26 mouse cellular contexts compared by ENCODE assay signal in genomic region chr3:21496166-21496565, GRCm38 (mm10).
DNase-seq lines count a peak whose midpoint lies in the region; ATAC-seq and TF ChIP-seq lines count a peak whose summit lies in the region.
"Had no signal": no experiment of that assay in that cellular context is flagged by ENCODE, and none has a peak within 500 bp of the region (broad histone marks: within the 10 kb centered on the region; RNA-seq: fewer than 3 reads in every experiment).

No protein-coding gene starts in this region.

- peaks cover 16% of the 10 kb centered on the region; the same call in 1 of the 2 replicates for H3K4me1 ChIP-seq in liver, adult 2 months (ENCODE audit: control insufficient read depth, insufficient read depth, low read length)
- H3K4me1 ChIP-seq in liver, embryonic 11.5 days (replicated peaks; ENCODE audit: control insufficient read depth, insufficient read depth, low read length): no peaks in the 10 kb centered on the region
- H3K4me1 ChIP-seq in lung, postnatal 0 days (ENCODE audit: insufficient read depth, low read depth, low read length): no peaks in the 10 kb centered on the region
- H3K4me1 ChIP-seq in lung, adult 2 months (ENCODE audit: control insufficient read depth, insufficient read depth, low read length): peaks cover 8% of the 10 kb centered on the region
- peaks cover 10% of the 10 kb centered on the region for H3K4me1 ChIP-seq in cortical plate, adult 2 months (ENCODE audit: control insufficient read depth, insufficient read depth, low read length)

- H3K4me3 ChIP-seq in liver, adult 2 months (ENCODE audit: insufficient read depth, low read depth, low read length): no peak overlapping the region
- no peak overlapping the region for H3K4me3 ChIP-seq in liver, embryonic 11.5 days (ENCODE audit: low read depth, low read length)
- H3K4me3 ChIP-seq in lung, postnatal 0 days (ENCODE audit: low read depth, low read length): no peak overlapping the region
- H3K4me3 ChIP-seq in lung, adult 2 months (replicated peaks; ENCODE audit: extremely low read depth, low read depth, low read length): no peak overlapping the region
- no peak overlapping the region for H3K4me3 ChIP-seq in cortical plate, adult 2 months (ENCODE audit: insufficient read depth, low read length)
- H3K4me3 ChIP-seq: embryonic facial prominence, embryonic 10.5 days; embryonic facial prominence, embryonic 13.5 days; erythroblast, embryonic 14.5 days; forebrain, embryonic 10.5 days; forebrain, embryonic 13.5 days; heart, adult 2 months; heart, embryonic 15.5 days; hindbrain, embryonic 12.5 days; hindbrain, embryonic 15.5 days had no signal

- H3K9me3 ChIP-seq in liver, embryonic 11.5 days (ENCODE audit: control insufficient read depth, low read length): no peaks in the 10 kb centered on the region
- no peaks in the 10 kb centered on the region for H3K9me3 ChIP-seq in lung, postnatal 0 days (ENCODE audit: low read length)
- H3K9me3 ChIP-seq: embryonic facial prominence, embryonic 10.5 days; embryonic facial prominence, embryonic 13.5 days; forebrain, embryonic 10.5 days; forebrain, embryonic 13.5 days; heart, embryonic 15.5 days; hindbrain, embryonic 12.5 days; hindbrain, embryonic 15.5 days had no signal

- DNase-seq in liver, adult 2 months (ENCODE audit: extremely low read depth, low read depth, low spot score): peak; percentile 72
- DNase-seq in liver, embryonic 11.5 days (ENCODE audit: low spot score): no peak
- peak; percentile 43 for DNase-seq in lung, postnatal 0 days (ENCODE audit: low spot score)
- DNase-seq in lung, adult 2 months: no peak
- DNase-seq: adrenal gland, adult 2 months; adrenal gland, postnatal 14 days; cerebellum, adult 11 months; cerebellum, adult 2 months; cerebellum, adult 9-11 months; cerebellum, postnatal 25 days; embryo, embryonic 11 days; gastrocnemius, postnatal 10 days; gastrocnemius, postnatal 36 days; heart, adult 2 months had no signal

- no peak for ATAC-seq in liver, embryonic 11.5 days (replicated peaks; ENCODE audit: low FRiP score)
- peak; percentile 37; the same call in 1 of the 2 replicates for ATAC-seq in lung, postnatal 0 days
- no peak for ATAC-seq in CD4-positive, CD25-positive, alpha-beta regulatory T cell, adult 4 months
- ATAC-seq: forebrain, embryonic 13.5 days; forebrain, embryonic 16.5 days had no signal

- H3K27ac ChIP-seq in liver, adult 2 months (replicated peaks; ENCODE audit: insufficient read depth, low read depth, low read length): no peak overlapping the region
- no peak overlapping the region for H3K27ac ChIP-seq in liver, embryonic 11.5 days (ENCODE audit: low read depth, low read length)
- no peak overlapping the region for H3K27ac ChIP-seq in lung, postnatal 0 days (ENCODE audit: low read length)
- 0 out of 2 replicates have a peak overlapping the region, but pooled peaks have one; percentile 65 for H3K27ac ChIP-seq in cortical plate, adult 2 months (ENCODE audit: insufficient read depth, low read length)
- H3K27ac ChIP-seq: embryonic facial prominence, embryonic 13.5 days; forebrain, embryonic 13.5 days; heart, adult 2 months; heart, embryonic 15.5 days; hindbrain, embryonic 12.5 days; hindbrain, embryonic 15.5 days had no signal

- H3K9ac ChIP-seq in liver, adult 2 months (ENCODE audit: low read depth, low read length): no peak overlapping the region
- H3K9ac ChIP-seq in liver, embryonic 11.5 days (ENCODE audit: low read depth, low read length): no peak overlapping the region
- H3K9ac ChIP-seq in lung, postnatal 0 days (replicated peaks; ENCODE audit: low read depth): no peak overlapping the region
- H3K9ac ChIP-seq: embryonic facial prominence, embryonic 13.5 days; forebrain, embryonic 13.5 days; heart, embryonic 15.5 days; hindbrain, embryonic 12.5 days; hindbrain, embryonic 15.5 days had no signal

- no peak for TF ChIP-seq POLR2A in liver, adult 2 months (IDR thresholded peaks at IDR 0.05; ENCODE audit: extremely low read depth, insufficient read depth, low read length)
- TF ChIP-seq POLR2A in lung, adult 2 months (IDR thresholded peaks at IDR 0.05; ENCODE audit: borderline replicate concordance, extremely low read depth, low read depth, low read length): no peak
- no peak for TF ChIP-seq POLR2A in cortical plate, adult 2 months (IDR thresholded peaks at IDR 0.05; ENCODE audit: extremely low read depth, insufficient read depth, low read length)

- H3K27me3 ChIP-seq in liver, adult 2 months (ENCODE audit: control insufficient read depth, insufficient read depth, low read length): no peaks in the 10 kb centered on the region
- H3K27me3 ChIP-seq in liver, embryonic 11.5 days (replicated peaks; ENCODE audit: control insufficient read depth, insufficient read depth, low read length): no peaks in the 10 kb centered on the region
- no peaks in the 10 kb centered on the region for H3K27me3 ChIP-seq in lung, postnatal 0 days (replicated peaks; ENCODE audit: insufficient read depth, low read length)
- H3K27me3 ChIP-seq: embryonic facial prominence, embryonic 13.5 days; forebrain, embryonic 13.5 days; heart, embryonic 15.5 days; hindbrain, embryonic 12.5 days; hindbrain, embryonic 15.5 days had no signal

- no peak for TF ChIP-seq EP300 in lung, postnatal 0 days (IDR thresholded peaks at IDR 0.05)

- no peak overlapping the region for H3K4me2 ChIP-seq in liver, embryonic 11.5 days
- H3K4me2 ChIP-seq in lung, postnatal 0 days (replicated peaks; ENCODE audit: low read depth, low read length): no peak overlapping the region
- H3K4me2 ChIP-seq: embryonic facial prominence, embryonic 13.5 days; forebrain, embryonic 13.5 days; heart, embryonic 11.5 days; heart, embryonic 15.5 days; hindbrain, embryonic 12.5 days; hindbrain, embryonic 15.5 days had no signal

- TF ChIP-seq CTCF in liver, adult 2 months (IDR thresholded peaks at IDR 0.05; ENCODE audit: low read depth, low read length): no peak
- no peak for TF ChIP-seq CTCF in lung, postnatal 0 days (IDR thresholded peaks at IDR 0.05)
- TF ChIP-seq CTCF in lung, adult 2 months (IDR thresholded peaks at IDR 0.05; ENCODE audit: insufficient read depth, low read length): no peak
- no peak for TF ChIP-seq CTCF in cortical plate, adult 2 months (IDR thresholded peaks at IDR 0.05; ENCODE audit: extremely low read depth, insufficient read depth, low read length)

- no peaks in the 10 kb centered on the region for H3K79me2 ChIP-seq in liver, adult 2 months (ENCODE audit: control insufficient read depth, insufficient read depth, low read length)

- 43% methylated on average over 2 of the region's 2 CpGs for WGBS in liver, adult 2 months
- 89% methylated on average over 2 of the region's 2 CpGs for WGBS in liver, embryonic 11.5 days
- 88% methylated on average over 2 of the region's 2 CpGs for WGBS in lung, postnatal 0 days
- 89% methylated on average over 2 of the region's 2 CpGs for WGBS in lung, adult 2 months

- H3K36me3 ChIP-seq in liver, adult 2 months (ENCODE audit: control insufficient read depth, insufficient read depth, low read length): no peaks in the 10 kb centered on the region
- no peaks in the 10 kb centered on the region for H3K36me3 ChIP-seq in liver, embryonic 11.5 days (ENCODE audit: control insufficient read depth, insufficient read depth, low read length)
- H3K36me3 ChIP-seq in lung, postnatal 0 days (ENCODE audit: insufficient read depth, low read length): no peaks in the 10 kb centered on the region
- H3K36me3 ChIP-seq: embryonic facial prominence, embryonic 10.5 days; embryonic facial prominence, embryonic 13.5 days; forebrain, embryonic 10.5 days; heart, embryonic 15.5 days; hindbrain, embryonic 12.5 days; hindbrain, embryonic 15.5 days had no signal

Comparison
In these comparisons a context has a peak if more than half of its experiments do, and no peak if none do; other contexts are left out.
1. DNase-seq: peak in liver, adult 2 months (single experiment) and lung, postnatal 0 days (single experiment); none in liver, embryonic 11.5 days (single experiment) and lung, adult 2 months (single experiment).